Mouse (Mus musculus): ENCODE results near the gene Apol9b. TPM values are rescaled to one million over a fixed set of nuclear protein-coding genes. Genes with fewer than 3 reads are reported as not detected.

Gene Apol9b
- total and polyA plus RNA-seq, 3 experiments, result not detected

- Histone ChIP-seq H3K4me1 (ENCODE audit: control insufficient read depth in 1 of 2, insufficient read depth in 2 of 2) (peaks cover 0 to 4% of the 10 kb centered on the region in 2 experiments; a peak in 1 of 4 replicates), H3K36me3 (replicated peaks in 1 of 2; ENCODE audit: control insufficient read depth in 1 of 2, insufficient read depth in 1 of 2, low read length in 1 of 2) (no peaks in the 10 kb centered on the region), H3K27me3 (replicated peaks) (peaks cover 25% of the 10 kb centered on the region), H3K9ac (ENCODE audit: insufficient read depth, low read depth) (no peak overlapping the region), H3K4me3 (replicated peaks in 1 of 3; ENCODE audit: low read depth in 2 of 3, low read length in 2 of 3, poor library complexity in 1 of 3) (no peak overlapping the region), H3K9me3 (replicated peaks; ENCODE audit: low read length) (peaks cover 10% of the 10 kb centered on the region), H3K79me2 (replicated peaks; ENCODE audit: control insufficient read depth, extremely low read depth, insufficient read depth, poor library complexity, severe bottlenecking) (no peaks in the 10 kb centered on the region), H3K27ac (ENCODE audit: insufficient read depth, low read depth) (no peak overlapping the region), H3K4me2 (ENCODE audit: insufficient read depth, low read depth, poor library complexity, severe bottlenecking) (no peak overlapping the region)
- dilution Hi-C loops (cut with MboI; ENCODE audit: extremely low pct_ligation_motif_present, extremely low pct_unique_long_range_greater_than_20kb, low sequenced_read_pairs), result no loop called here
- in situ Hi-C loops (cut with MboI; ENCODE audit: low pct_ligation_motif_present, low pct_unique_long_range_greater_than_20kb, low sequenced_read_pairs), result no loop called here
- no peak for TF ChIP-seq ELF1 (IDR thresholded peaks at IDR 0.05; ENCODE audit: low read depth, low read length)
- TF ChIP-seq GABPA (IDR thresholded peaks at IDR 0.05; ENCODE audit: insufficient replicate concordance, low read depth, low read length), result no peak
- TF ChIP-seq CTCF (conservative IDR thresholded peaks at IDR 0.05 in 1 of 2, IDR thresholded peaks at IDR 0.05 in 1 of 2; ENCODE audit: low read depth in 2 of 2, low read length in 2 of 2), result peak; percentile 48 to 79; a peak in 3 of 4 replicates
- TF ChIP-seq MAFK (IDR thresholded peaks at IDR 0.05; ENCODE audit: insufficient replicate concordance, low read length), result no peak
- no peak for TF ChIP-seq MEF2A (IDR thresholded peaks at IDR 0.05; ENCODE audit: borderline replicate concordance, low read depth, low read length)
- peak; percentile 62 for TF ChIP-seq SMC3 (IDR thresholded peaks at IDR 0.05; ENCODE audit: low read depth, low read length)
- TF ChIP-seq MAX (IDR thresholded peaks at IDR 0.05; ENCODE audit: low read length), result peak; percentile 68
- no peak for TF ChIP-seq USF2 (conservative IDR thresholded peaks at IDR 0.05; ENCODE audit: low read depth, low read length)
- no peak for TF ChIP-seq EP300 (IDR thresholded peaks at IDR 0.05; ENCODE audit: low read length)
- TF ChIP-seq MAZ (IDR thresholded peaks at IDR 0.05; ENCODE audit: low read depth, low read length), result no peak
- TF ChIP-seq MXI1 (IDR thresholded peaks at IDR 0.05; ENCODE audit: low read depth, low read length), result no peak
- no peak for TF ChIP-seq ZMIZ1 (IDR thresholded peaks at IDR 0.05; ENCODE audit: low read depth, low read length)
- no peak for TF ChIP-seq ZKSCAN1 (IDR thresholded peaks at IDR 0.05; ENCODE audit: borderline replicate concordance, low read depth, low read length)
- TF ChIP-seq ZC3H11A (IDR thresholded peaks at IDR 0.05; ENCODE audit: low read depth, low read length), result no peak
- TF ChIP-seq RAD21 (IDR thresholded peaks at IDR 0.05; ENCODE audit: low read depth, low read length), result peak; percentile 66
- TF ChIP-seq HCFC1 (IDR thresholded peaks at IDR 0.05; ENCODE audit: low read depth, low read length), result no peak
- no peak for TF ChIP-seq SIN3A (IDR thresholded peaks at IDR 0.05; ENCODE audit: low read length)
- TF ChIP-seq BHLHE40 (IDR thresholded peaks at IDR 0.05; ENCODE audit: low read depth, low read length), result no peak
- no peak for TF ChIP-seq ETS1 (conservative IDR thresholded peaks at IDR 0.05; ENCODE audit: low read depth, low read length)
- no peak for TF ChIP-seq NELFE (IDR thresholded peaks at IDR 0.05; ENCODE audit: low read depth, low read length)
- TF ChIP-seq TCF12 (IDR thresholded peaks at IDR 0.05; ENCODE audit: low read depth, low read length), result no peak
- TF ChIP-seq E2F4 (IDR thresholded peaks at IDR 0.05; ENCODE audit: insufficient replicate concordance, low read depth, low read length), result no peak
- TF ChIP-seq CHD2 (IDR thresholded peaks at IDR 0.05; ENCODE audit: low read length), result no peak
- TF ChIP-seq USF1 (IDR thresholded peaks at IDR 0.05; ENCODE audit: low read depth, low read length), result no peak
- peak; percentile 73 for TF ChIP-seq MYC (IDR thresholded peaks at IDR 0.05; ENCODE audit: low read depth, low read length)
- TF ChIP-seq POLR2AphosphoS2 (IDR thresholded peaks at IDR 0.05; ENCODE audit: low read depth, low read length), result no peak
- no peak for TF ChIP-seq UBTF (IDR thresholded peaks at IDR 0.05; ENCODE audit: low read depth, low read length)
- no peak for TF ChIP-seq JUND (conservative IDR thresholded peaks at IDR 0.05; ENCODE audit: low read depth, low read length)
- TF ChIP-seq POLR2A (IDR thresholded peaks at IDR 0.05; ENCODE audit: low read depth, low read length), result no peak
- DNase-seq (ENCODE audit: extremely low read depth), result peak; percentile 52
These were observed 21.6 kb downstream of the Apol9b start for GRCm38 (mm10) chr15:77750461-77750860.
